Mouse (Mus musculus) cerebellum, postnatal 36 days (tissue): ENCODE data around the gene Fbxo33.

Source experiments
- DNase-seq, 2 experiments: peaks; one replicate each; pipeline ENCODE4 v3.0.0; 2021 to 2022; ENCODE audit warnings: mixed read lengths in 2 of 2

The Fbxo33 gene

GRCm38 (mm10) chr12:59195941-59196340, 23.6 kb downstream of the Fbxo33 start:
- peak; percentile 38 to 41 for DNase-seq

- no peak for DNase-seq
Measured at GRCm38 (mm10) chr12:59195065-59195464, 24.5 kb downstream of the Fbxo33 start.

DNA sequence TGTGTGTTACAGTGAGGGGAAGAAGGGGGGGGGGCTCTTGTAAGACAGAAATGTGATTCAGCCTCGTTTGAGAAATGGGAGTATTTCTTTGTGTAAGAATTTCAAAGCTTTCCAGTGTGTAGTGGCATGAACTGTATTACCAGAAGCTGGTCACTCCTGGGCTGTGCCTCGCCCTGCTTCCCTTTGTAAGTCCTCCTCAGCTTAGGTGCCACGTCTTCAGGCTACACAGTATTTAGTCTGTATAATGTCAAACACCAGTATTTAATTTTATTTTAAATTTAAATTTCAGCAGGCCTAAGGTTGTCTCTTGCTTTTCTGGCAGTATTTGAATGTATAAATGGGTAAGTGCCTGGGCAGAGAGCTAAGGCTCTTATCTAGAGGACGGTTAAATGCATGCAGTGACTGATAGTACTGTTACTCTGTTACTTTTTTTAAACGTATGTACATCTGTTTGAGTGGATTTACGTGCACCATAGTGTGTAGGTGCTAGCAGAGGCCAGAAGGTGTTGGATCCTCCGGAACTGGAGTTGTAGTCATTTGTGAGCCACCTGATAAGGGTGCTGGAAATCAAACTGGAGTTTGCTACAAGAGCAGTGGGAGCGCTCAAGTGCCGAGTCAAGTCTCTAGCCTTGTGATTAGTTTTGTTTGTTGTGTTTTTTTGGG, 25.1 kb downstream of the Fbxo33 start:
- DNase-seq = no peak

DNA sequence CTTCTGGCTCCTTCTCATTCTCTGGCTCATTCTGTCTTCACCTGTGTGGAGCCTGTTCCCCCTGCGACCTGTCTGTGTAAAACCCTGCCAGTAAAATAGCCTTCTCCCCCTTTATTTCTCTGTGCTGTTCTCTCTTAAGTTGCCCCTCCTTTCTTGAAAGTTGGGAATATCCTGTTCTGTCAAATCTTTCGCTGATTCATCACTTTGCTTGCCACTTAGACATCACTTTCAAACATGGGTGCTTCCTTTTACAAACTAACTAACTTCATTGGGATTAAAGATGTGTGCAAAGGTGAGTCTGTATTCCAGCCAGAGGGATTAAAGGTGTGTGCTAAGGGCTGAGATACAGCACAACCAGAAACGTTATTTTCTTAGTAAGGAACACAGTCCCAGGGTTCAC, 25.9 kb downstream of the Fbxo33 start:
- no peak for DNase-seq

- peak in 1 of 2 experiments; percentile 10 for DNase-seq
Measured at GRCm38 (mm10) chr12:59188086-59188682, 31.3 kb downstream of the Fbxo33 start.

DNA sequence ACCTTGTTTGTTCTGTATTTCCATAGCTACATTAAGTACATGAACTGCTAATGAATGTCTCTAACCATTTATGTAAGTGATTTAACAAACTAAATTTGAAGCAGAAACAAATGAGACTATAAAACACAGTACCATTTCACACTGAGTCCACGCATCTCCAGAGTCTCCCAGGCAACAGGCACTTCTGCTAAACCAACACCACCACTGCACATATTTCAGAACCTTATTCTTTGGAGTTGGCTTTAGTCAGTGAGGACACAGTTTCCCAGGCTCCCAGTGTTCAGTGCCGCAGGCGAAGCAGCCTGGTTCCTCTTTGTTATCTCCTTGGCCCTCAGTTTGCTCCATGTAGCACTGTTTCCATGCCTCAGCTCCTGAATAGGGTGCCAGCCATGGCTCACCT, 41.7 kb downstream of the Fbxo33 start:
- DNase-seq = no peak

GRCm38 (mm10) chr12:59169935-59170334, 49.6 kb downstream of the Fbxo33 start:
- DNase-seq = no peak

GRCm38 (mm10) chr12:59166557-59166956, 53.0 kb downstream of the Fbxo33 start:
- no peak for DNase-seq

DNA sequence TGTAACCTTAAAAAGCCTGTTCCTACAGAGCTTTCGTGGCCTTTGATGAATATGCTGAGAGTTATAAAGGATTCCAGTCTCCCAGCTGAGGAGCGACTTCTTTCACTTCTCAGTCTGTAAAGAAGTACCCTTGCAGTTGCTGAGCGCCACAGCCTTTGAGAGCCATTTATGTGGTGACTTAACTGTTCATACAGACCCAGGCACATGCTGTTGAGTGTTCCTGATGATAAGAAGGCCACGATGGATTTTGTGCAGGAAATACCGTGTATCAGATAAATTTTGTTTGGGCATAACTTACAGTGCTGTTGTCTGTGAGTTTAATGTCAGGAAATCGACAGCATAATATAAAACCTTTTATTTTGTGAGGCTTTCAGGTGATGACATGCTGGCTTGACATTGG, 55.0 kb downstream of the Fbxo33 start:
- DNase-seq = no peak

GRCm38 (mm10) chr12:59162797-59163196, 56.7 kb downstream of the Fbxo33 start:
- no peak for DNase-seq

DNA sequence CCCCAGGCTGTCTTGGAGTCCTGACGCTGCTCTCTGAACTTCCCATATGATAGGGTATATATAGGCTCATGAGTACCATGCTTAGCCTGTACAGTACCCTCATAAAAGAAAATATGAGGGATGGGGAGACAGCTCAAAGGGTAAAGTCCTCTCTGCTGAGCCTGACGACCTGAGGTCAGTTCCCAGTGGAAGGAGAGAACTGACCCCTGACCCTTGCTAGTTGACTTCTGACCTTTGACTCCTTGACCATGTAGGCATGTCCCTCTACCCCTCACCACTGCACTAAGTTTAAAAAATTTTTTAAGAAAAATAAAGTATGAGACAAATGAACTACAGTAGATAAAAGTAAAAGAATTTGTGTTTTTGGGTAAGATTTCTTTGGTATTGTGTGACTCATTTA, 58.4 kb downstream of the Fbxo33 start:
- no peak for DNase-seq
